Comparison of ENCODE assay signal across 13 mouse cellular contexts in the genomic region with DNA sequence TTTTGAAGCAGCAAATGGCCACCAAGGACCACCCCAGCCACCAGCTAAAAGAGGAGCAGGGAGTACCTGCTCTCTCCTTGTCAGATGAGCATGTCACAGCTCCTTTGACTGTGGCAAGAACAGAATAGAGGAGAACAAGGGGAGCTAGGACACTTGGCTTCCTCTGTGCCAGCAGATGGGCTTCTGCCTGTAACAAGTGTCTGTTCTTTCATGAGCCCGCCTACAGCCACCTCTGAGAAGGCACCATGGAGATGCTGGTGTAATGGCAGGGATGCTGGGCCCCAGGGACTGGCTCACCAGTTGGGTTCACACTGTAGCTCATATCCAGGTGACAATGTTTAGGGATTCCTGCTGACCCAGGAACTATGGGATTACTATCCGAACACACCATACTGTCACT. TPM values are rescaled to one million over a fixed set of nuclear protein-coding genes. Genes with fewer than 3 reads are reported as not detected.
"Had no signal": no experiment of that assay in that cellular context is flagged by ENCODE, and none has a peak within 500 bp of the region (broad histone marks: within the 10 kb centered on the region; RNA-seq: fewer than 3 reads in every experiment).

No protein-coding gene starts in this region.

- H3K4me3 ChIP-seq: intestine, embryonic 15.5 days; limb, embryonic 13.5 days; midbrain, embryonic 12.5 days; neural tube, embryonic 15.5 days had no signal

- H3K27ac ChIP-seq: intestine, embryonic 15.5 days; limb, embryonic 13.5 days; liver, embryonic 14.5 days; midbrain, embryonic 12.5 days; neural tube, embryonic 15.5 days had no signal

- DNase-seq: kidney, adult 18-20 months; kidney, postnatal 10 days; kidney, postnatal 4 days; lung, adult 18-20 months; right cerebral cortex, postnatal 14 days; thymus, postnatal 36 days had no signal

RNA-seq across cellular contexts. Expression of gene Lrrn2, which starts 12.0 kb away (rescaled TPM):
- total RNA-seq: liver, adult 2 months; megakaryocyte-erythroid progenitor cell, adult 5-6 weeks had no signal
